Mouse (Mus musculus) kidney, embryonic 16.5 days (tissue): ENCODE data around the gene Tom1. TPM values are rescaled to one million over a fixed set of nuclear protein-coding genes. Genes with fewer than 3 reads are reported as not detected.
A peak's percentile ranks its signal among the peaks of the same experiment; 100 is the strongest.

Source experiments
- ATAC-seq: fragments of 200-750 bp; cut with Nextera tagmentation; 2 replicates; pipeline ENCODE4 v1.8.0; 2017; ENCODE audit warnings: moderate TSS enrichment; ENCODE audit not compliant: low FRiP score, low TSS enrichment
- H3K27ac ChIP-seq: fragments of 300-500 bp; sonication (generic); 2 replicates; pipeline ENCODE4 v1.5.1; 2014; ENCODE audit warnings: low read length
- H3K27me3 ChIP-seq: fragments of 300-500 bp; sonication (generic); 2 replicates; pipeline ENCODE4 v1.6.1; 2014; ENCODE audit warnings: low read length, control low read depth, mixed read lengths; ENCODE audit not compliant: insufficient read depth
- H3K36me3 ChIP-seq: fragments of 300-500 bp; sonication (generic); 2 replicates; pipeline ENCODE4 v1.6.1; 2014; ENCODE audit warnings: low read length, control low read depth, mixed read lengths; ENCODE audit not compliant: insufficient read depth
- H3K4me1 ChIP-seq: fragments of 300-500 bp; sonication (generic); 2 replicates; pipeline ENCODE4 v1.6.1; 2014; ENCODE audit warnings: low read length, control low read depth, mixed read lengths; ENCODE audit not compliant: insufficient read depth
- H3K4me2 ChIP-seq: fragments of 300-500 bp; sonication (generic); replicated peaks from 2 replicates; pipeline ENCODE4 v1.6.1; 2014; ENCODE audit warnings: low read depth, low read length
- H3K4me3 ChIP-seq: fragments of 300-500 bp; sonication (generic); 2 replicates; pipeline ENCODE4 v1.5.1; 2014; ENCODE audit warnings: mild to moderate bottlenecking, low read length
- H3K9ac ChIP-seq: fragments of 300-500 bp; sonication (generic); replicated peaks from 2 replicates; pipeline ENCODE4 v1.6.1; 2014; ENCODE audit warnings: low read length
- H3K9me3 ChIP-seq: fragments of 300-500 bp; sonication (generic); 2 replicates; pipeline ENCODE4 v1.6.1; 2016; ENCODE audit warnings: low read length, control low read depth
- WGBS: fragments of 180-500 bp; shearing (Covaris S2); extraction: QIAGEN DNeasy Blood & Tissue Kit; methylation state at CpG from one replicate; pipeline ENCODE4 v1.1.7; 2014; 5-methylcytosine and 5-hydroxymethylcytosine counted together
- polyA plus RNA-seq: library from polyadenylated mRNA; unstranded; fragments of >200 nt; fragmentation: Nextera tagmentation; extraction: Ambion mirVana; gene quantifications from 2 replicates; pipeline ENCODE4 v1.2.1, GENCODE M21; 2015

The Tom1 gene
- polyA plus RNA-seq, 1 experiment from 2014 or later: 35.7 TPM

- Histone ChIP-seq H3K9ac (no peak overlapping the region), H3K4me3 (no peak overlapping the region), H3K27me3 (no peaks in the 10 kb centered on the region), H3K9me3 (no peaks in the 10 kb centered on the region), H3K4me1 (peaks cover 7% of the 10 kb centered on the region), H3K27ac (peak overlapping the region; percentile 5; the same call in 1 of the 2 replicates), H3K4me2 (no peak overlapping the region), H3K36me3 (no peaks in the 10 kb centered on the region)
- ATAC-seq: no peak
Measured at GRCm38 (mm10) chr8:75038497-75038896, 5.0 kb downstream of the Tom1 start.

GRCm38 (mm10) chr8:75039754-75040153, 6.2 kb downstream of the Tom1 start:
- peaks cover 2% of the 10 kb centered on the region for H3K4me1 ChIP-seq
- H3K27ac ChIP-seq: no peak overlapping the region
- no peak overlapping the region for H3K9ac ChIP-seq
- no peaks in the 10 kb centered on the region for H3K9me3 ChIP-seq
- no peak overlapping the region for H3K4me2 ChIP-seq
- no peak overlapping the region for H3K4me3 ChIP-seq
- no peaks in the 10 kb centered on the region for H3K36me3 ChIP-seq
- no peaks in the 10 kb centered on the region for H3K27me3 ChIP-seq
- no peak for ATAC-seq
- WGBS: 82% methylated on average over 1 of the region's 1 CpGs

- Histone ChIP-seq H3K36me3 (no peaks in the 10 kb centered on the region), H3K4me1 (no peaks in the 10 kb centered on the region; the same call in 1 of the 2 replicates), H3K27me3 (no peaks in the 10 kb centered on the region), H3K4me3 (no peak overlapping the region), H3K4me2 (no peak overlapping the region), H3K9me3 (no peaks in the 10 kb centered on the region), H3K27ac (no peak overlapping the region), H3K9ac (no peak overlapping the region)
- no peak for ATAC-seq
- WGBS: 82% methylated on average over 2 of the region's 2 CpGs
Measured at GRCm38 (mm10) chr8:75042171-75042570, 8.7 kb downstream of the Tom1 start.

- no peaks in the 10 kb centered on the region for H3K9me3 ChIP-seq
- no peak for ATAC-seq
- H3K4me2 ChIP-seq: no peak overlapping the region
- 86% methylated on average over 1 of the region's 1 CpGs for WGBS
- no peak overlapping the region for H3K27ac ChIP-seq
- H3K36me3 ChIP-seq: no peaks in the 10 kb centered on the region
- H3K4me3 ChIP-seq: no peak overlapping the region
- no peaks in the 10 kb centered on the region; the same call in 1 of the 2 replicates for H3K4me1 ChIP-seq
- no peaks in the 10 kb centered on the region for H3K27me3 ChIP-seq
- H3K9ac ChIP-seq: no peak overlapping the region
Measured at GRCm38 (mm10) chr8:75042974-75043373, 9.5 kb downstream of the Tom1 start.

- Histone ChIP-seq H3K4me1 (no peaks in the 10 kb centered on the region), H3K4me2 (no peak overlapping the region), H3K36me3 (no peaks in the 10 kb centered on the region), H3K9ac (no peak overlapping the region), H3K27ac (no peak overlapping the region), H3K27me3 (no peaks in the 10 kb centered on the region), H3K9me3 (no peaks in the 10 kb centered on the region), H3K4me3 (no peak overlapping the region)
- WGBS: 90% methylated on average over 1 of the region's 1 CpGs
- no peak for ATAC-seq
Measured at GRCm38 (mm10) chr8:75046303-75046702, 12.8 kb downstream of the Tom1 start.

GRCm38 (mm10) chr8:75047784-75048183, 14.3 kb downstream of the Tom1 start:
- H3K9me3 ChIP-seq: no peaks in the 10 kb centered on the region
- H3K4me2 ChIP-seq: no peak overlapping the region

GRCm38 (mm10) chr8:75053342-75053741, 19.8 kb downstream of the Tom1 start:
- ATAC-seq: no peak
- no peak overlapping the region for H3K4me2 ChIP-seq
- H3K4me3 ChIP-seq: no peak overlapping the region
- H3K4me1 ChIP-seq: no peaks in the 10 kb centered on the region
- 90% methylated on average over 4 of the region's 4 CpGs for WGBS
- no peaks in the 10 kb centered on the region for H3K9me3 ChIP-seq
- H3K27me3 ChIP-seq: no peaks in the 10 kb centered on the region
- H3K36me3 ChIP-seq: 0 out of 2 replicates have a peak, but pooled peaks cover 7% of the 10 kb centered on the region
- no peak overlapping the region for H3K9ac ChIP-seq
- no peak overlapping the region for H3K27ac ChIP-seq

More at GRCm38 (mm10) chr8:75047784-75048183, 14.3 kb downstream of the Tom1 start:
- no peak for ATAC-seq
- WGBS: 88% methylated on average over 3 of the region's 3 CpGs
- no peaks in the 10 kb centered on the region for H3K27me3 ChIP-seq
- no peaks in the 10 kb centered on the region for H3K4me1 ChIP-seq
- no peak overlapping the region for H3K4me3 ChIP-seq
- no peaks in the 10 kb centered on the region for H3K36me3 ChIP-seq
- H3K9ac ChIP-seq: no peak overlapping the region
- no peak overlapping the region for H3K27ac ChIP-seq

GRCm38 (mm10) chr8:75055673-75056072, 22.2 kb downstream of the Tom1 start:
- H3K4me1 ChIP-seq: no peaks in the 10 kb centered on the region
- no peak for ATAC-seq
- no peaks in the 10 kb centered on the region for H3K9me3 ChIP-seq
- peaks cover 10% of the 10 kb centered on the region; the same call in 1 of the 2 replicates for H3K36me3 ChIP-seq
- H3K27me3 ChIP-seq: no peaks in the 10 kb centered on the region
- no peak overlapping the region for H3K4me2 ChIP-seq
- no peak overlapping the region for H3K9ac ChIP-seq
- 96% methylated on average over 2 of the region's 2 CpGs for WGBS
- H3K27ac ChIP-seq: no peak overlapping the region
- no peak overlapping the region for H3K4me3 ChIP-seq

GRCm38 (mm10) chr8:75060022-75060421, 26.5 kb downstream of the Tom1 start:
- no peaks in the 10 kb centered on the region for H3K4me1 ChIP-seq
- WGBS: 80% methylated on average over 6 of the region's 6 CpGs
- H3K9me3 ChIP-seq: no peaks in the 10 kb centered on the region
- H3K4me3 ChIP-seq: no peak overlapping the region
- peaks cover 8% of the 10 kb centered on the region; the same call in 1 of the 2 replicates for H3K36me3 ChIP-seq
- H3K9ac ChIP-seq: no peak overlapping the region
- ATAC-seq: no peak
- H3K27ac ChIP-seq: no peak overlapping the region
- no peak overlapping the region for H3K4me2 ChIP-seq
- H3K27me3 ChIP-seq: no peaks in the 10 kb centered on the region

GRCm38 (mm10) chr8:75060815-75061214, 27.3 kb downstream of the Tom1 start:
- Histone ChIP-seq H3K9me3 (no peaks in the 10 kb centered on the region), H3K27me3 (no peaks in the 10 kb centered on the region), H3K36me3 (peaks cover 14% of the 10 kb centered on the region; the same call in 1 of the 2 replicates), H3K4me3 (no peak overlapping the region), H3K27ac (no peak overlapping the region), H3K4me2 (no peak overlapping the region), H3K9ac (no peak overlapping the region), H3K4me1 (no peaks in the 10 kb centered on the region)
- no peak for ATAC-seq
- 83% methylated on average over 2 of the region's 2 CpGs for WGBS
